Mouse (Mus musculus): ENCODE measurements around the gene Ssbp3. TPM values are rescaled to one million over a fixed set of nuclear protein-coding genes. Genes with fewer than 3 reads are reported as not detected.

Ssbp3 gene
- polyA plus RNA-seq, 1 experiment from 2014 or later: 214 TPM

DNA sequence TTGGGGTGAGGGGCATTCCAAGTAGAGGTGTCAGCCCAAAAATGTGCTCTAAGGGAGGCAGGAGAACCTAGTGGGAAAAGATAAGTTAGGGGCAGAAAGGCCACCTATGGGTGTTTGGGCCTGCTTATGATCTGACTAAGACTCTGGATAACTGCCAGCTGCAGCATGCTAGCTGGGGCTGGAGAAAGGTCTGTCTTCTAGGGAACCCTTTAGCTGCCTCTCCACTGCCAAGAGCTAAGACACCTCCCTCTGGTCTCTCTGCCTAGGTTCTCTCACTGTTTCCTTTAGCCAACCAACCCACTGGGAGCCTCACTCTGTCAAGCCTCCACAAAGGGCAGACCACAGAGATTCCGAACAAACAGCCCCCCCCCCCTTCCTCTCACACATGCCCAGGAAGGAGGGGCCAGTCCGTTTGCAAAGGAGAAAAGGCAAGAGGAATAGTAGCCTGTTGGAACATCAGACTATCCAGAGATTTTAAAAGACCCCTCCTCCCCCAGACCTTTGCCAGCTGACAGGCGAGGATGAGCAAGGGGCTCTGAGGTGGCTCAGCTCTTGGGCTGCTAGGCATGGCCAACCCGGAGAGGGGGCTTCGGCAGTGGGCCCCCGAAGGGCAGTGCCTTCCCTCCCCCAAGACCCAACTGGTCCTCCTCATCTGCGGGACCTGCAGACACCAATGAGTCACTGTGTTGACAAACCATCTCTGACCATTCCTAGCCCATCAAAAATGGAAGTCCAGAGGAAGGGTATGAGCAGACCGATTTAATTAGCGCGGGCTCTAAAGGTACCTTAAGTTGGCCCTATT lies 1.4 kb upstream of the Ssbp3 start:
- ATAC-seq (ENCODE audit: low FRiP score): no peak
- peak overlapping the region; percentile 97 for H3K4me2 ChIP-seq
- H3K4me1 ChIP-seq: peaks cover 40% of the 10 kb centered on the region
- peaks cover 6% of the 10 kb centered on the region; the same call in 1 of the 2 replicates for H3K36me3 ChIP-seq (replicated peaks)
- 0 out of 2 replicates have a peak overlapping the region, but pooled peaks have one; percentile 43 for H3K9ac ChIP-seq
- WGBS: 5% methylated on average over 10 of the region's 10 CpGs
- no peaks in the 10 kb centered on the region for H3K9me3 ChIP-seq
- peak overlapping the region; percentile 99 for H3K27ac ChIP-seq
- H3K27me3 ChIP-seq: no peaks in the 10 kb centered on the region
- H3K4me3 ChIP-seq (replicated peaks): no peak overlapping the region

DNA sequence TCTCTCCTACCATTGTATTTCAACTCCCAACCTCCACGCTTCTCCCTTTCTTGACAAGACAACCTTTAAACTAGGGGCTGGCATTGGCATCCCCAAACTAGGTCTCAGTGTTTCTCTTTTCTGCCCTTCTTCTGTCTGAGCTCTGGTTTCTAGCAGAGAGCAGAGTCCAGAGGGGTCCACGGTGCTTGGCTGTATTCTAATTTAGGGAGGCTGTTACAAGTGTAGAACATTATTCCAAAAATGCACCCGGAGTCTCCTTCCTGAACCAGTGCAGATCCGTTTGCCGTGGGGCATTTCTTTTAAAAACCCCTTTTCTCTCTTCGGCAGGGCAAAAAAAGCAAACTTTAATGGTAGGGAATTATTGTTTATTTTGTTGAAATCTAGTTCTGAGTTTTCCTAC lies 704 bp upstream of the Ssbp3 start:
- H3K9me3 ChIP-seq: no peaks in the 10 kb centered on the region
- H3K27me3 ChIP-seq: no peaks in the 10 kb centered on the region
- H3K4me2 ChIP-seq: peak overlapping the region; percentile 97
- peak overlapping the region; percentile 30; the same call in 1 of the 2 replicates for H3K9ac ChIP-seq
- H3K36me3 ChIP-seq (replicated peaks): peaks cover 12% of the 10 kb centered on the region
- peak overlapping the region; percentile 99 for H3K27ac ChIP-seq
- H3K4me1 ChIP-seq: peaks cover 47% of the 10 kb centered on the region
- peak overlapping the region; percentile 100 for H3K4me3 ChIP-seq (replicated peaks)
- ATAC-seq (ENCODE audit: low FRiP score): no peak
- 0% methylated on average over 6 of the region's 6 CpGs for WGBS

DNA sequence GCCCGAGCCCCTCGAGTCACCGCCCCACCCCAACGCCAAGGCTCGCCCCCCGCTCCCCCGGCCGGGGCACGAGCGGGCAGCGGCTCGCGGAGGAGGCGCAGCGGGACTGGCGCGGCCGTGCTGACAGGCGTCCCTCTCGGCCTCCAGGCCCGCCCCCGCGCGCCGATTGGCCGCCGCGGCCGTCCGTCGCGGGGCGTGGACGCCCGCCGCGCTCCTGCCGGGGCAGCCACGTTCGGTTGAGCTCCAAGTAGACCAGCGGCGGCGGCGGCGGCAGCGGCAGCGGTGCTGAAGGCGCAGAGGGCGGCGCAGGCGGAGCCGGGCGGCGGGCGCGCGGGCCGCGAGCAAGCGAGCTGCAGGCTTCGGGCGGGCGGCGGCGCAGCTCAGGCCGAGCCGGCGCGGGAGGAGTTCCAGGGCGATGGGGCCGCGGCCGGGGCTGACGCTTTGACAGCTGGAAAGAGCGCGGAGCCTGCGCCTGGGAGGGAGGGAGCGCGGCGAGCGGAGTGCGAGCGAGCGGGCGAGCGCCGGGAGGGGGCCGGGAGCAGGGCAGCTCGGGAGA lies 823 bp downstream of the Ssbp3 start:
- no peaks in the 10 kb centered on the region for H3K9me3 ChIP-seq
- peaks cover 62% of the 10 kb centered on the region for H3K4me1 ChIP-seq
- H3K27ac ChIP-seq: peak overlapping the region; percentile 99
- H3K4me2 ChIP-seq: peak overlapping the region; percentile 97
- peak overlapping the region; percentile 100 for H3K9ac ChIP-seq
- WGBS: under 1% methylated on average over 86 of the region's 89 CpGs
- H3K27me3 ChIP-seq: no peaks in the 10 kb centered on the region
- peak overlapping the region; percentile 100 for H3K4me3 ChIP-seq (replicated peaks)
- peak; percentile 89 for ATAC-seq (ENCODE audit: low FRiP score)
- H3K36me3 ChIP-seq (replicated peaks): peaks cover 27% of the 10 kb centered on the region

DNA sequence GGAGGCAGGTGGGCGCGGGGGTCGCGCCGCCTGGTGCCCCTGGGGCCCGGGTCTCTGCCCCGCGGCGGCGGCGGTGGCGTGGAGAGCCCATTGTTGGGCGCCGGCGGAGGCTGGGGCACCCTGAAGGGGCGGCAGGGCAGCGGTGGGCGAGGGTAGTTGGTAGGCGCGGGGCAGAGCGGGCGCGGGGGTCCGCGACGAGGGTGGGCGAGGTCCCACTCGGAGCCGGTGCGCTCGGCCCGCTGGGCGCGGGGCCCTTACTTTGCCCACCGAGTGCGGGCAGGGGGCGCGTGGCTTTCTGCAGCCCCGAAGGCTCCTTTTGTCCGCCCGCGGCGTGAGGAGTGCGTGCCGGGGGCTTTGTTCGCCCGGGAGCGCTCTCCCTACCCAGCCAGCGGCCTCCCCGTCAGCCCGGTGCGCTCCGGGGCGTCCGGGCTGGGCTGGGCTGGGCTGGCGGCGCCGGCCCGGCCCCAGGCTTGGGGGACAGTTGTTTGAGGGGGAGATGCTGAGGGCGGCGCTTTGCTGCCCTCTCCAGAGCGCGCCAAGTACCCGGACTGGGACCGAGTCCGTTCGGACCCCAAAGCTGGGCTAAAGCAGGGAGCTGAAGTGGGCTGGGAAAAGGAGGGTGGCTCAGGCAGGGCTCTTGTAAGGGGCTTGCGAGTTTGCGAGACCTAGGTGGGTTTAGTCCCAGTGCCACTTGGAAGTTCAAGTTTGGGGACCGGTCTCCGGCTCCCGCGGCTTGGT lies 1.6 kb downstream of the Ssbp3 start:
- Histone ChIP-seq H3K27me3 (no peaks in the 10 kb centered on the region), H3K9ac (peak overlapping the region; percentile 100), H3K36me3 (replicated peaks) (peaks cover 35% of the 10 kb centered on the region), H3K9me3 (no peaks in the 10 kb centered on the region), H3K4me1 (peaks cover 66% of the 10 kb centered on the region), H3K4me3 (replicated peaks) (peak overlapping the region; percentile 100), H3K27ac (peak overlapping the region; percentile 99), H3K4me2 (peak overlapping the region; percentile 97)
- under 1% methylated on average over 46 of the region's 73 CpGs for WGBS
- ATAC-seq (ENCODE audit: low FRiP score): peak; percentile 9; the same call in 1 of the 2 replicates

DNA sequence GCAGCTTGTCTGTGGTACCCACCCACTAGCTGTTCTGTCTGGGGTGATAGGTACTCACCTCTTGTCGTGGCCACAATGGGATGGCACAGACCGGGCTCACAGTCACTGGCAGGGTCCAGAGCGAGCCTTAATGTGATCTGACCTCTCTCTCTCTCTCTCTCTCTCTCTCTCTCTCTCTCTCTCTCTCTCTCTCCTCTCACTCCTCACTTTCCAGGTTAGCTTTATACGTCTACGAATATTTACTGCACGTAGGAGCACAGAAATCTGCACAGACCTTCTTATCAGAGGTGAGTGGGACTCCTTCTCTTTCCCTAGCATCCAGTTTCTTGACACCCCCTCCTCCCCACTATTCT lies 2.2 kb downstream of the Ssbp3 start:
- Histone ChIP-seq H3K27ac (peak overlapping the region; percentile 99), H3K9ac (peak overlapping the region; percentile 100), H3K4me3 (replicated peaks) (peak overlapping the region; percentile 100), H3K27me3 (no peaks in the 10 kb centered on the region), H3K4me2 (peak overlapping the region; percentile 97), H3K4me1 (peaks cover 62% of the 10 kb centered on the region), H3K9me3 (no peaks in the 10 kb centered on the region), H3K36me3 (replicated peaks) (peaks cover 41% of the 10 kb centered on the region)
- WGBS: 2% methylated on average over 6 of the region's 6 CpGs
- no peak for ATAC-seq (ENCODE audit: low FRiP score)

DNA sequence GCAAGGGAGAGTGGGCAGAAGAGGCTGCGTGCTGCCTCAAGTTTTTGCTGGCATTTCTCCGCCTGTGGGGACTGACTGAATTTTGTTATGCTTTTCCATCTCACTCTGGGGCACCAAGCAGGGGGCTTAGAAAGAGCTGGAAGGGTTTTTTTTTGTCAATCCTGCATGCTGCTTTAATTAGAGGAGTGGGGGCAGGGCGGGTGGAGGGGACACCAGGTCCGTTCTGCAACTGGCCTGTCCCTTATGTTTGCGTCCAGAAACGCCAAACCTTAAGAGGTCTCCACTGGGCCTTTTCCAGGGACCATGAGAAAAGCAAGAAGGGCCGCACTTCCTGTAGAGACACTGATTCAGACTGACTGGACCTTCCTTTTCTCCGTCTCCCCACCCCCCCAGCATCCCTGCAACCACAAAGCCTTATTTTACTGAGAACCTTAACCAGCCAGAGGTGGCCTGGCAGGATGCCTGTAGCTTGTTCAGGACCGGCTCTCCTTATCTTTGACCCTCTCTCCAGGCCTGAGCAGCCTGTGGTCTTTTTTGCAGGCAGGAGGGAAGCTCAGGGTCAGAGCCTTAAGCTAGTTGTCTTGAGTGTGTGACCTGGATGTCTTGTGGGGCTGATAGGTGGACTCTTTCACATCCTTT lies 3.0 kb downstream of the Ssbp3 start:
- 9% methylated on average over 9 of the region's 9 CpGs for WGBS
- Histone ChIP-seq H3K36me3 (replicated peaks) (peaks cover 49% of the 10 kb centered on the region), H3K27me3 (no peaks in the 10 kb centered on the region), H3K4me2 (peak overlapping the region; percentile 97), H3K9me3 (no peaks in the 10 kb centered on the region), H3K4me1 (peaks cover 53% of the 10 kb centered on the region), H3K27ac (peak overlapping the region; percentile 38; the same call in 1 of the 2 replicates), H3K9ac (peak overlapping the region; percentile 100), H3K4me3 (replicated peaks) (peak overlapping the region; percentile 100)
- no peak for ATAC-seq (ENCODE audit: low FRiP score)

DNA sequence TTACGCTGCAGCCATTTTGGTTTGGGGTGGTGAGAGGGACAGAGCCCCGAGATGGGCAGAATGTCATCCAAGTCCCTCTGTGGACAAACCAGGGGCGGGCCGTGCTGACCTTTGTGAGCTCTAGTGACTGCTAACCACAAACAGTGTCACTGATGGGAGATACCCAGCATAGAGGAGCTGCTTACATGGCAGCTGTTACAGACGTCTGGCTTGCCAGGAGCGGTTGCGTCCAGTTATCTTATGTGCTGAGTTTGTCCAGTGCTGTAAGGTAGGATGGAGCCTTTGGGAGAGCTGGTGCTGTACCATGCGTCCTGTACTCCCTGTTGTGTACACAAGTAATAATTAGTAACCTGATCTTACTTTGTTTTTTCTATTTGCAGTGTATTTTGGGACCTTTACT lies 4.8 kb downstream of the Ssbp3 start:
- Histone ChIP-seq H3K9me3 (no peaks in the 10 kb centered on the region), H3K36me3 (replicated peaks) (peaks cover 67% of the 10 kb centered on the region), H3K4me1 (peaks cover 50% of the 10 kb centered on the region), H3K27ac (no peak overlapping the region), H3K27me3 (no peaks in the 10 kb centered on the region), H3K9ac (peak overlapping the region; percentile 100), H3K4me2 (peak overlapping the region; percentile 97), H3K4me3 (replicated peaks) (no peak overlapping the region; the same call in 1 of the 2 replicates)
- no peak for ATAC-seq (ENCODE audit: low FRiP score)
- WGBS: 78% methylated on average over 8 of the region's 8 CpGs

DNA sequence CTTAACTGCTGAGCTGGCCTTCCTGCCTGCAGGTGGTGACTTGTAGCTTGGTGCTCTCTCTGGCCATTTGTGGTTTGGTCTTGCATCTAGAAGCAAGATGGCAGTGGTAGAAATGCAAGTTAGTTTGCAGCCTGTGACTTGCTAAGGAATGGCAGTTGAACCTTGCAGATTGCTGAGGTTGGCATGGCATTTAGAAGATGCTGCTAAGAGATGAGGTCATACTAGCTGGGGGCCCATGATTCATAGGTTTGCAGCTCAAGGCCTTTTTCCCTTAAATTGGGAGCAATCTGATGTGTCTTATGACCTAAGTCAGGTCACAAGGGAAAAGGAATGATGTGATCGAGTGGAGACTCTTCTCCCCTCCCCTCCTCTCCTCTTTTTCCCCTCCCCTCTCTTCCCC lies 7.8 kb downstream of the Ssbp3 start:
- 38% methylated on average over 1 of the region's 1 CpGs for WGBS
- Histone ChIP-seq H3K4me2 (no peak overlapping the region), H3K36me3 (replicated peaks) (peaks cover 96% of the 10 kb centered on the region), H3K9me3 (no peaks in the 10 kb centered on the region), H3K27me3 (no peaks in the 10 kb centered on the region), H3K27ac (no peak overlapping the region), H3K4me1 (peaks cover 70% of the 10 kb centered on the region), H3K9ac (no peak overlapping the region), H3K4me3 (replicated peaks) (no peak overlapping the region)
- no peak for ATAC-seq (ENCODE audit: low FRiP score)

DNA sequence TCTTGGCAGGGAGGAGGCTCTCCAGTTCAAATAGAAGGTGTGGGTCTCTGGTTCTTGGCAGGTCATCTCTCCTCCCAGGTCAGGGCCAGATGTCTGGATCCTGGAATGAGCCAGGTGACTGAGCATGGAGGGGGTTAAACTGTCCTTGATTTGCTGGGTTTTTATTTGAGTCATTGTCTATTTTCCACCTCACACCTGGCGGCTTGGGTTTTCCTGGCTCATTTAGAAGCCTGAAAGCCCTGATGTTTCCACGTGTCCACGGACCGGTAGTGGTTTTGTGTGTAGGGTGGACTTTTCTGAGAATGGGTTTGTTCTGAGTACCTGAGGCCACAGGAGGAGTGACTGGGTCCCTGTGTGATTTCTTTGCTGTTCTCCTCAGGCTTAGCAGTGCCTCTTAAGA lies 9.6 kb downstream of the Ssbp3 start:
- no peak overlapping the region for H3K9ac ChIP-seq
- peaks cover 64% of the 10 kb centered on the region for H3K4me1 ChIP-seq
- no peak for ATAC-seq (ENCODE audit: low FRiP score)
- peaks cover 99% of the 10 kb centered on the region for H3K36me3 ChIP-seq (replicated peaks)
- no peaks in the 10 kb centered on the region for H3K9me3 ChIP-seq
- 92% methylated on average over 4 of the region's 4 CpGs for WGBS
- no peak overlapping the region for H3K4me3 ChIP-seq (replicated peaks)
- H3K27ac ChIP-seq: no peak overlapping the region
- H3K4me2 ChIP-seq: no peak overlapping the region
- no peaks in the 10 kb centered on the region for H3K27me3 ChIP-seq

DNA sequence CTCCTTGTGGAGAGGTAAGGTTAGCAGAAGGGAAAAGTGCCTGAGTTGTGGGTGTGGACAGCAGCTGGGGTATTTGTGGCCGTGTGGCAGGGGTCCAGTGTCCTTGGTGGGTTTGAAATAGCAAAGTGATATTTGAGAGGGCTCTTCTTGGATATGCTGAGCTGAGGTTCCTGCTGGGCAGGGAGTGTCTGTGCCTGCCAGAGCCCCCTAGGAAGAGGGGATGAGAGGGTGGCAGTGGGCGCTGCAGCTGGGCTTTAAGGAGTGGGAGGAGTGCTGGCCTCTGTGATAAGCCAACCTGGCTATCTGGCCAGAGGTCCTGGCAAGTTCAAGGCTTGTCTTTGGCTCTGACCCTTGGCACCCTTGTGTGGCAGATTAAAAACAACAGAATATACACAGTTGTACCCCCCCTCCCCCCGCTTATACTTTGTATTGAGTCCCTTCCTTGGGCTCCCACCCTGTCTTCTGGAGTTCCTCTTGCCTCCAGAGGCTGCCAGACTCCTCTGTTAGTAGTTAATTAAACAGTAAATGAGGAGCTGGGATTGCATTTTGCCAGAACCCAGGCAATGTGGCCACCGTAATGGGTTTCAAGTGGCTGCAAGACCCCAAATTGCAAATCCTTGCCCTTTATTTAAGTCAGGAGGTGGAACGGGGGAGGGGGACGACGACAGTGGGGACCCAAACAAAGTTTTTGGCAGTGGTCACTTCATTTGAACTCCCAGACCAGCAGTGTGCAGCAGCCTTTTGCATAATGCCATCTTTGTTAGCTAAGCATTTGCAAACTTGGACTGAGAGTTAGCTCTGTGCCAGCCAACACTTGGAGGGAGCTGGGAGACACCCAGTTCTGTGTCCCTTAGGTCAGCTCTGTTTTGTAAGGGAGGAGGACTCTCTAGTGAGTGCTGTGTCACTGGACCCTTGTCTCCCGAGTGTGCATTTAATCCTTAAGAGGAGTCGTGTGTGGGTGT lies 11.2 kb downstream of the Ssbp3 start:
- Histone ChIP-seq H3K9ac (no peak overlapping the region; the same call in 1 of the 2 replicates), H3K4me2 (peak overlapping the region; percentile 8; the same call in 1 of the 2 replicates), H3K4me3 (replicated peaks) (no peak overlapping the region), H3K27ac (peak overlapping the region; percentile 36; the same call in 1 of the 2 replicates), H3K36me3 (replicated peaks) (peaks cover 99% of the 10 kb centered on the region), H3K4me1 (peaks cover 60% of the 10 kb centered on the region), H3K9me3 (no peaks in the 10 kb centered on the region), H3K27me3 (no peaks in the 10 kb centered on the region)
- WGBS: 63% methylated on average over 9 of the region's 9 CpGs
- ATAC-seq (ENCODE audit: low FRiP score): no peak

DNA sequence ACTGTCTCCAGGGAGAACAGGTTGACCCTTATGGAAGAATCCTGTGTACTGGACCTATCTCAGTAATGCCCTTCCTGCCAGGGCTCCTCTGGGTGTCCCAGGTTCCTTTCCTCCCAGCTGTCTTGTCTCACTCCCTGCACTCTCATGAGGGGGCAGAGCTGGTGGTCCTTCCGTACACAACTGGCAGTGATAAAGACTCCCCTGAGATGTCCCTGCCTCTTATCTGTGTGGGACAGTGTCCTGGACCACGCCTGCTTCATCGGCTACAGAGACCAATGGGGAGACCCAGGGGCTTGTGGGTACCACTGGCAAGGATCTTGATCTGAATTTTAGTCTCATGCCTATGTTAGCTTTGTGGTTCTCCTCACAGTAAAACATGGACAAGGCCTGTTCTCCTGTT lies 12.4 kb downstream of the Ssbp3 start:
- Histone ChIP-seq H3K4me3 (replicated peaks) (no peak overlapping the region), H3K4me1 (peaks cover 64% of the 10 kb centered on the region), H3K27me3 (no peaks in the 10 kb centered on the region), H3K27ac (no peak overlapping the region), H3K9ac (no peak overlapping the region), H3K36me3 (replicated peaks) (peaks cover 98% of the 10 kb centered on the region), H3K4me2 (no peak overlapping the region), H3K9me3 (no peaks in the 10 kb centered on the region)
- WGBS: 90% methylated on average over 3 of the region's 3 CpGs
- no peak for ATAC-seq (ENCODE audit: low FRiP score)
